Mouse (Mus musculus) liver, embryonic 15.5 days (tissue): ENCODE results near the gene Zbtb16. TPM values are rescaled to one million over a fixed set of nuclear protein-coding genes. Genes with fewer than 3 reads are reported as not detected.

Experiments used
- ATAC-seq: fragments of 200-750 bp; cut with Nextera tagmentation; 2 replicates; pipeline ENCODE4 v1.8.0; 2017; ENCODE audit warnings: moderate number of reproducible peaks, mild to moderate bottlenecking, moderate library complexity; ENCODE audit not compliant: insufficient read depth
- H3K27ac ChIP-seq: fragments of 300-500 bp; sonication (generic); replicated peaks from 2 replicates; pipeline ENCODE4 v1.5.1; 2015; ENCODE audit warnings: mild to moderate bottlenecking, inconsistent platforms
- H3K27me3 ChIP-seq: fragments of 300-500 bp; sonication (generic); 2 replicates; pipeline ENCODE4 v1.6.1; 2015; ENCODE audit warnings: mild to moderate bottlenecking, inconsistent platforms
- H3K36me3 ChIP-seq: fragments of 300-500 bp; sonication (generic); replicated peaks from 2 replicates; pipeline ENCODE4 v1.6.1; 2015; ENCODE audit warnings: moderate library complexity, mild to moderate bottlenecking, inconsistent platforms
- H3K4me1 ChIP-seq: fragments of 300-500 bp; sonication (generic); replicated peaks from 2 replicates; pipeline ENCODE4 v1.6.1; 2015; ENCODE audit warnings: inconsistent platforms
- H3K4me2 ChIP-seq: fragments of 300-500 bp; sonication (generic); 2 replicates; pipeline ENCODE4 v1.6.1; 2015; ENCODE audit warnings: moderate library complexity, mild to moderate bottlenecking, inconsistent platforms
- H3K4me3 ChIP-seq: fragments of 300-500 bp; sonication (generic); replicated peaks from 2 replicates; pipeline ENCODE4 v1.5.1; 2015; ENCODE audit warnings: mild to moderate bottlenecking, inconsistent platforms
- H3K9ac ChIP-seq: fragments of 300-500 bp; sonication (generic); 2 replicates; pipeline ENCODE4 v1.6.1; 2015; ENCODE audit warnings: moderate library complexity, mild to moderate bottlenecking, inconsistent platforms
- H3K9me3 ChIP-seq: fragments of 300-500 bp; sonication (generic); replicated peaks from 2 replicates; pipeline ENCODE4 v1.6.1; 2016; ENCODE audit warnings: inconsistent platforms
- WGBS: fragments of 180-500 bp; shearing (Covaris S2); methylation state at CpG from one replicate; pipeline ENCODE4 v1.1.7; 2015; ENCODE audit warnings: mixed read lengths; ENCODE audit not compliant: insufficient replicate concordance; 5-methylcytosine and 5-hydroxymethylcytosine counted together
- polyA plus RNA-seq: library from polyadenylated mRNA; unstranded; fragments of >200 nt; fragmentation: Nextera tagmentation; extraction: Ambion mirVana; gene quantifications from 2 replicates; pipeline ENCODE4 v1.2.1, GENCODE M21; 2015

Zbtb16 gene
- polyA plus RNA-seq, 1 experiment from 2014 or later = 0.54 TPM

GRCm38 (mm10) chr9:48696330-48696729 lies 139.7 kb downstream of the Zbtb16 start:
- no peaks in the 10 kb centered on the region for H3K4me1 ChIP-seq
- 55% methylated on average over 4 of the region's 4 CpGs for WGBS
- H3K27ac ChIP-seq = no peak overlapping the region
- no peaks in the 10 kb centered on the region for H3K9me3 ChIP-seq
- no peaks in the 10 kb centered on the region for H3K36me3 ChIP-seq
- H3K4me2 ChIP-seq = no peak overlapping the region
- peaks cover 13% of the 10 kb centered on the region; the same call in 1 of the 2 replicates for H3K27me3 ChIP-seq
- ATAC-seq = no peak
- no peak overlapping the region for H3K9ac ChIP-seq
- no peak overlapping the region for H3K4me3 ChIP-seq

GRCm38 (mm10) chr9:48695796-48696195 lies 140.2 kb downstream of the Zbtb16 start:
- Histone ChIP-seq H3K9ac (no peak overlapping the region), H3K4me1 (no peaks in the 10 kb centered on the region), H3K36me3 (no peaks in the 10 kb centered on the region), H3K27ac (no peak overlapping the region), H3K9me3 (no peaks in the 10 kb centered on the region), H3K4me3 (no peak overlapping the region), H3K27me3 (peaks cover 13% of the 10 kb centered on the region; the same call in 1 of the 2 replicates), H3K4me2 (no peak overlapping the region)
- 70% methylated on average over 4 of the region's 4 CpGs for WGBS
- no peak for ATAC-seq

- 58% methylated on average over 10 of the region's 10 CpGs for WGBS
- Histone ChIP-seq H3K9me3 (no peaks in the 10 kb centered on the region), H3K4me3 (no peak overlapping the region), H3K27ac (no peak overlapping the region), H3K4me1 (peaks cover 9% of the 10 kb centered on the region), H3K9ac (no peak overlapping the region), H3K36me3 (no peaks in the 10 kb centered on the region), H3K27me3 (peaks cover 13% of the 10 kb centered on the region; the same call in 1 of the 2 replicates), H3K4me2 (no peak overlapping the region)
- ATAC-seq = no peak
These were observed 141.4 kb downstream of the Zbtb16 start for GRCm38 (mm10) chr9:48694616-48695061.

- H3K4me3 ChIP-seq = no peak overlapping the region
- no peak overlapping the region for H3K27ac ChIP-seq
- peaks cover 19% of the 10 kb centered on the region for H3K4me1 ChIP-seq
- no peaks in the 10 kb centered on the region for H3K36me3 ChIP-seq
- H3K9ac ChIP-seq = no peak overlapping the region
- H3K9me3 ChIP-seq = no peaks in the 10 kb centered on the region
- WGBS = 71% methylated on average over 7 of the region's 7 CpGs
- peaks cover 13% of the 10 kb centered on the region; the same call in 1 of the 2 replicates for H3K27me3 ChIP-seq
- H3K4me2 ChIP-seq = no peak overlapping the region
- no peak for ATAC-seq
These were observed 142.3 kb downstream of the Zbtb16 start for GRCm38 (mm10) chr9:48693696-48694095.

- Histone ChIP-seq H3K4me3 (no peak overlapping the region), H3K27me3 (0 out of 2 replicates have a peak, but pooled peaks cover 7% of the 10 kb centered on the region), H3K4me1 (peaks cover 32% of the 10 kb centered on the region), H3K9me3 (no peaks in the 10 kb centered on the region), H3K27ac (peak overlapping the region; percentile 7; the same call in 1 of the 2 replicates), H3K36me3 (no peaks in the 10 kb centered on the region), H3K4me2 (peak overlapping the region; percentile 60; the same call in 1 of the 2 replicates), H3K9ac (no peak overlapping the region)
- no peak for ATAC-seq
- 48% methylated on average over 1 of the region's 1 CpGs for WGBS
These were observed 146.4 kb downstream of the Zbtb16 start for GRCm38 (mm10) chr9:48689718-48689980.

GRCm38 (mm10) chr9:48688859-48689717 lies 146.9 kb downstream of the Zbtb16 start:
- ATAC-seq = peak; percentile 91
- Histone ChIP-seq H3K4me1 (peaks cover 32% of the 10 kb centered on the region), H3K9ac (no peak overlapping the region), H3K27ac (peak overlapping the region; percentile 84), H3K4me3 (no peak overlapping the region), H3K36me3 (no peaks in the 10 kb centered on the region), H3K27me3 (0 out of 2 replicates have a peak, but pooled peaks cover 7% of the 10 kb centered on the region), H3K4me2 (peak overlapping the region; percentile 60), H3K9me3 (no peaks in the 10 kb centered on the region)
- WGBS = 20% methylated on average over 6 of the region's 6 CpGs

GRCm38 (mm10) chr9:48687891-48688290 lies 148.1 kb downstream of the Zbtb16 start:
- H3K4me1 ChIP-seq = peaks cover 32% of the 10 kb centered on the region
- no peaks in the 10 kb centered on the region for H3K9me3 ChIP-seq
- ATAC-seq = no peak
- no peak overlapping the region for H3K4me2 ChIP-seq
- H3K4me3 ChIP-seq = no peak overlapping the region
- H3K9ac ChIP-seq = no peak overlapping the region
- H3K27ac ChIP-seq = 0 out of 2 replicates have a peak overlapping the region, but pooled peaks have one; percentile 84
- H3K36me3 ChIP-seq = no peaks in the 10 kb centered on the region
- WGBS = 72% methylated on average over 7 of the region's 7 CpGs
- no peaks in the 10 kb centered on the region for H3K27me3 ChIP-seq

GRCm38 (mm10) chr9:48685721-48686120 lies 150.3 kb downstream of the Zbtb16 start:
- WGBS = 72% methylated on average over 7 of the region's 7 CpGs

GRCm38 (mm10) chr9:48684144-48684543 lies 151.9 kb downstream of the Zbtb16 start:
- no peak overlapping the region for H3K4me3 ChIP-seq
- H3K9ac ChIP-seq = no peak overlapping the region
- peaks cover 17% of the 10 kb centered on the region for H3K4me1 ChIP-seq
- no peaks in the 10 kb centered on the region for H3K9me3 ChIP-seq
- H3K27ac ChIP-seq = no peak overlapping the region
- ATAC-seq = no peak
- no peak overlapping the region for H3K4me2 ChIP-seq
- no peaks in the 10 kb centered on the region for H3K27me3 ChIP-seq
- H3K36me3 ChIP-seq = no peaks in the 10 kb centered on the region
- 70% methylated on average over 5 of the region's 5 CpGs for WGBS

More at GRCm38 (mm10) chr9:48685721-48686120, 150.3 kb downstream of the Zbtb16 start:
- Histone ChIP-seq H3K27me3 (no peaks in the 10 kb centered on the region), H3K27ac (no peak overlapping the region), H3K4me2 (no peak overlapping the region), H3K4me1 (peaks cover 32% of the 10 kb centered on the region), H3K9ac (no peak overlapping the region), H3K9me3 (no peaks in the 10 kb centered on the region), H3K4me3 (no peak overlapping the region), H3K36me3 (no peaks in the 10 kb centered on the region)
- no peak for ATAC-seq

- H3K9ac ChIP-seq = no peak overlapping the region
- no peaks in the 10 kb centered on the region; the same call in 1 of the 2 replicates for H3K27me3 ChIP-seq
- no peaks in the 10 kb centered on the region for H3K9me3 ChIP-seq
- no peak for ATAC-seq
- H3K36me3 ChIP-seq = no peaks in the 10 kb centered on the region
- no peak overlapping the region for H3K27ac ChIP-seq
- no peaks in the 10 kb centered on the region for H3K4me1 ChIP-seq
- WGBS = 66% methylated on average over 8 of the region's 8 CpGs
- no peak overlapping the region for H3K4me2 ChIP-seq
- H3K4me3 ChIP-seq = no peak overlapping the region
These were observed 154.8 kb downstream of the Zbtb16 start for GRCm38 (mm10) chr9:48681193-48681592.

GRCm38 (mm10) chr9:48678426-48679358 lies 157.3 kb downstream of the Zbtb16 start:
- Histone ChIP-seq H3K27ac (no peak overlapping the region), H3K36me3 (no peaks in the 10 kb centered on the region), H3K4me1 (no peaks in the 10 kb centered on the region), H3K27me3 (peaks cover 3% of the 10 kb centered on the region), H3K9ac (no peak overlapping the region), H3K9me3 (no peaks in the 10 kb centered on the region), H3K4me3 (no peak overlapping the region), H3K4me2 (no peak overlapping the region)
- 56% methylated on average over 19 of the region's 19 CpGs for WGBS
- no peak for ATAC-seq
